Mouse (Mus musculus) embryonic stem cell, embryonic (primary cell): Measurements from ENCODE around the gene Pcyt1b.

Experiments used
- CTCF ChIA-PET, 4 experiments: fragments of 300-600 bp in 2 of 4; fragments of 350-600 bp in 2 of 4; sonication (Branson Sonifier 250); formaldehyde crosslinking; loops; one replicate each; lab custom pipeline; 2022; ENCODE audit warnings: inconsistent platforms in 2 of 4; lab: Charles Lee
- POLR2A ChIA-PET, 4 experiments: fragments of 300-600 bp in 2 of 4; fragments of 350-600 bp in 2 of 4; sonication (Branson Sonifier 250); formaldehyde crosslinking; loops; one replicate each; lab custom pipeline; 2022; ENCODE audit warnings: antibody characterized with exemption in 4 of 4, inconsistent platforms in 1 of 4; lab: Charles Lee

Pcyt1b gene

DNA sequence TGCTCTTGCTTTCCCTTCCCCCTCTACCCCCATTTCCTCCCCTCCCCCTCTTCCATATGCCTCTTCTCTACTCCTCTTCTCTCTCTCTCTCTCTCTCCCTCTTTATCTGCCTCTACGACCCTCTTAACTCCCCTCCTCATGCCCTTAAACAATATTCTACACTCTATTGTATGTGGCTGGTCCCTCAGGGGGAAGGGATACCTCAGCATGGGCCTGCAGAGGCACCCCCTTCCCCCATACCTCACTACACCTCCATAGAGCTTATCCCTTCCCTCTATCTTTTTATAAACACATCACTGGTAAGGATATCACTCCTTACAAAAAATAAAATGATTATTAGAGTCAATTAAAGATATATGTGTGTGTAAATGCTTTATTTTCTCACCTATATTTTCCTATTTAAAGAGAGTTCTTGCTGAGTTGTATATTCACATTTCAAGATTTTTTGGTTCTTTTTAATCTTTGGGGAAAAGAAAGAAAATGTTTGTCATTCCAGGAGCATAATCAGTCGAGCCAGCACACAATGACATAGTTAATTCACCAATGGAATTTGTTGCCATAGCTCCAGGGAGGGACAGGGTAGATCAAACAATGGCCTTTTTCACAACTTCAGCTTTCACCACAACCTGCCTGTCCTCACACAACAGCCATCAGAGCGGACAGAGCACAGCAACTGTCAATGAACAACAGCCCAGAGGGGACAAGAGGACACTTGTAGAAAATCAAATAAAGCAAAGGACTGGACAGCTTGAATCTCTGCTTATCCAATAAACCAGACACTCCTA, at the start of gene Pcyt1b:
Pcyt1b (plus strand) TSS at position 646 of the 785 bp plus-strand sequence.
- ChIA-PET POLR2A (interaction anchor here in 1 of 4 experiments (1.0 kb wide), 1 partner anchor 21 kb away, joined by 3 read pairs; no protein-coding TSS in a partner anchor), CTCF (interaction anchor here in 1 of 4 experiments (0.6 kb wide), 1 partner anchor 485 kb away, joined by 3 read pairs; no protein-coding TSS in a partner anchor)

GRCm38 (mm10) chrX:93630256-93630655, 24.4 kb upstream of the Pcyt1b start:
- CTCF ChIA-PET, result no interaction called here
- POLR2A ChIA-PET, result interaction anchor here in 1 of 4 experiments (1.0 to 3.3 kb wide), 6 partner anchors 9 to 75 kb away, joined by 3 to 8 read pairs (median 4); no protein-coding TSS in a partner anchor

- ChIA-PET POLR2A (interaction anchor here in 3 of 4 experiments (0.6 to 1.3 kb wide), 10 partner anchors 10 to 44 kb away, joined by 3 to 5 read pairs (median 3); no protein-coding TSS in a partner anchor), CTCF (no interaction called here)
Observed at GRCm38 (mm10) chrX:93631657-93632449, 22.8 kb upstream of the Pcyt1b start, which contains the start of gene Pola1. TSS of gene Pola1 (minus strand) at chrX:93632155.

DNA sequence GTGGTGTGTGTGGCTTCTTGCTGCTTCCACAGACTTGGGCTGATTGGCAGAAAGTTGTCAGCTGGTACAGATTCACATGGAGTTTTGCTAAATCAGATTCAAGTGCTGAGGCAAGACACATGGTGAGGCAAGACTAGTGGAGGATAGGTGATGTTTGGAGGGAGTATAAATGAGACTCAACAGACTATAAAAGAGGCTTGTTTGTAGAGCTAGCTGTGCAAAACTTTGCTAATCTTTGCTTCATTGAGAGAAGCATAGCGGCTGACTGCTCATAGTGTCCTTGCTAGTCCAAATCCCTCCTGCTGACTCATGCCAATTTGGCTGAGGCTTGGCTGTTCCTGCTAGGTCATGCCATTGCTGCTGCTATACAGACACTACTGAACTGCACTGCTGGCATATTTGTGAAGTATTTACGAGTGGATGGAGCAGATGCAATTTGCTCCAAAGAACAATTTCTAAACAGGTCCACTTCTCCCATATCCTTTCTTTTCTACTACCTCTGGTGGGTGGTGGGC, 19.7 kb upstream of the Pcyt1b start:
- ChIA-PET POLR2A (interaction anchor here in 1 of 4 experiments (1.0 to 1.7 kb wide), 4 partner anchors 10 to 53 kb away, joined by 3 to 6 read pairs (median 4); no protein-coding TSS in a partner anchor), CTCF (no interaction called here)

DNA sequence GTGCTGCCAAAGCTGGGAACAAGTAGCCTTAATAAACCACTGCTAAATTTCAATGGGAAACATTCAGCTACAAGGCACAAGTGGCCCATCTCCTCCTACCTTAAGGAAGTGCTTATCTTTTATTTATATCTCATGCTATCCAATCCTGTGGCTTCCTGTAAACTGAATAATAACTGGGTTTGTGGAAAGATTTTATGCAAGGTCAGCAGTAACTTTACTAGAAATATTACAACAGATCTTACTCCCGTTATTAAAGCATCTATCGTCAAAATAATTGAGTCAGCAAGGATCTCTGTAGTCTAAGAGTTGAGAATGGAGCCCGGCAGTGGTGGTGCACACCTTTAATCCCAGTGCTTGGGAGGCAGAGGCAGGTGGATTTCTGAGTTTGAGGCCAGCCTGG, 11.1 kb upstream of the Pcyt1b start:
- POLR2A ChIA-PET, result no interaction called here
- CTCF ChIA-PET, result no interaction called here

DNA sequence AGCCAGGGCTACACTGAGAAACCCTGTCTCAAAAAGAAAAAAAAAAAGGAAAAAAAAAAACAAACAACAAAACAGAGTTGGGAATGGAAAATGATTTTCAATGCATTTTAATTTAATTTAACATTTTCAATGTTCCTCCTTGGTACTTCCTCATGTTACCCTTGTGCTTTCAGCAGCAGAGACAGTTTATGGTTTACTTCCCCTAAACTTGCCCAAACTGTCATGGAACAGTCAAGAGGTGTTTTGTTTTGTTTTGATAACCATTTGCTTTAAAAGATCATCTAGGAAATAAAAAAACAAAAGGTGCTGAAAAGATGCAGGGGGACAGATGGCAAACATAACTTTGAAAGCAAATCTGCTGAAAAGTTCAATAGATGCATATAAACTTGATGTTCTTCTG, 10.6 kb upstream of the Pcyt1b start:
- ChIA-PET POLR2A (no interaction called here), CTCF (interaction anchor here in 1 of 4 experiments (0.5 kb wide), 1 partner anchor 12 kb away, joined by 3 read pairs; no protein-coding TSS in a partner anchor)

GRCm38 (mm10) chrX:93650738-93651137, 3.9 kb upstream of the Pcyt1b start:
- CTCF ChIA-PET, result no interaction called here
- POLR2A ChIA-PET, result no interaction called here

- CTCF ChIA-PET, result interaction anchor here in 1 of 4 experiments (0.7 kb wide), 1 partner anchor 11 kb away, joined by 3 read pairs; no protein-coding TSS in a partner anchor
Observed at GRCm38 (mm10) chrX:93655153-93655552, 490 bp downstream of the Pcyt1b start.

GRCm38 (mm10) chrX:93663919-93664586, 9.4 kb downstream of the Pcyt1b start:
- POLR2A ChIA-PET, result interaction anchor here (0.5 to 1.6 kb wide), 11 partner anchors 8 to 693 kb away, joined by 3 to 5 read pairs (median 4); partner anchors contain the start of gene Pola1 (in 1 of the 4)
- CTCF ChIA-PET, result interaction anchor here in 1 of 4 experiments (0.7 kb wide), 1 partner anchor 35 kb away, joined by 3 read pairs; no protein-coding TSS in a partner anchor

More at GRCm38 (mm10) chrX:93655153-93655552, 490 bp downstream of the Pcyt1b start:
- POLR2A ChIA-PET, result interaction anchor here in 2 of 4 experiments (1.0 to 1.4 kb wide), 3 partner anchors 18 to 27 kb away, joined by 3 to 5 read pairs (median 3); no protein-coding TSS in a partner anchor

- CTCF ChIA-PET, result no interaction called here
- POLR2A ChIA-PET, result interaction anchor here (0.5 to 1.6 kb wide), 6 partner anchors 11 to 694 kb away, joined by 3 to 5 read pairs (median 3); partner anchors contain the start of gene Pola1 (in 1 of the 4)
Observed at GRCm38 (mm10) chrX:93664787-93665186, 10.1 kb downstream of the Pcyt1b start.

DNA sequence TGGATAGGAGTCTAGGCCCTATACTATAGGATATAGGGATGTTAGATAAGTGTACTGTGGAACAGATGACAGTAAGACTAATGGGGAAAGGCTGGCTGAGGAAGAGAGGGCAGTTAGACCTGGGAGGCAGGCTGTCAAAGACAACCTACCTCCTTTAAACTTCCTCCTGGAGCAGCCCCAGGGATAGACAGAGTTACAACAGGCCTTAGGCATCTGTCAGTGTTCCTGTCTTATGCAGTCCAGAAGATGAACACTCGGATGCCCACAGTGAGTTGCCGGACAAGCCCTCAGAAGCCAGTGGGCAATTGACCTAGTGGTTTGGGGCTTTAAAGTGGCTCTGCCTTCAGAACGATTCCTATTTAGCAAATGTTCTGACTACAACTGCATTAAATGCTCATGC, 19.8 kb downstream of the Pcyt1b start:
- ChIA-PET POLR2A (interaction anchor here in 2 of 4 experiments (1.3 to 1.7 kb wide), 3 partner anchors 18 to 158 kb away, joined by 4 to 6 read pairs (median 4); partner anchors contain the start of gene Pdk3 (in 1 of the 2)), CTCF (no interaction called here)

GRCm38 (mm10) chrX:93674836-93675795, 20.5 kb downstream of the Pcyt1b start:
- CTCF ChIA-PET, result interaction anchor here in 1 of 4 experiments (1.8 kb wide), 1 partner anchor 8 kb away, joined by 4 read pairs; no protein-coding TSS in a partner anchor
- POLR2A ChIA-PET, result interaction anchor here in 3 of 4 experiments (0.6 to 1.7 kb wide), 15 partner anchors 11 to 157 kb away, joined by 3 to 5 read pairs (median 3); partner anchors contain the start of genes Pcyt1b (in 1 of the 3) and Pdk3 (in 1 of the 3)

GRCm38 (mm10) chrX:93676228-93676627, 21.6 kb downstream of the Pcyt1b start:
- POLR2A ChIA-PET, result interaction anchor here in 3 of 4 experiments (1.0 to 1.5 kb wide), 7 partner anchors 12 to 50 kb away, joined by 3 to 5 read pairs (median 3); partner anchors contain the start of gene Pcyt1b (in 1 of the 3)

GRCm38 (mm10) chrX:93689287-93689686, 34.6 kb downstream of the Pcyt1b start:
- ChIA-PET CTCF (interaction anchor here in 1 of 4 experiments (1.5 kb wide), 1 partner anchor 10 kb away, joined by 6 read pairs; no protein-coding TSS in a partner anchor), POLR2A (interaction anchor here in 1 of 4 experiments (0.8 to 1.4 kb wide), 3 partner anchors 14 to 61 kb away, joined by 3 to 4 read pairs (median 3); no protein-coding TSS in a partner anchor)

More at GRCm38 (mm10) chrX:93676228-93676627, 21.6 kb downstream of the Pcyt1b start:
- CTCF ChIA-PET, result interaction anchor here in 1 of 4 experiments (1.8 kb wide), 1 partner anchor 9 kb away, joined by 4 read pairs; no protein-coding TSS in a partner anchor

- POLR2A ChIA-PET, result interaction anchor here in 2 of 4 experiments (0.6 to 0.7 kb wide), 2 partner anchors 12 to 13 kb away, joined by 3 to 6 read pairs; no protein-coding TSS in a partner anchor
- CTCF ChIA-PET, result no interaction called here
Observed at GRCm38 (mm10) chrX:93690672-93691071, 36.0 kb downstream of the Pcyt1b start.

GRCm38 (mm10) chrX:93697596-93697995, 42.9 kb downstream of the Pcyt1b start:
- ChIA-PET POLR2A (no interaction called here), CTCF (no interaction called here)
